In genomic region chr8:6492453-6492852, GRCm38 (mm10) we compare ENCODE assay signal across 12 mouse cellular contexts.
DNase-seq lines count a peak whose midpoint lies in the region; ATAC-seq and TF ChIP-seq lines count a peak whose summit lies in the region.
"Had no signal": no experiment of that assay in that cellular context is flagged by ENCODE, and none has a peak within 500 bp of the region (broad histone marks: within the 10 kb centered on the region; RNA-seq: fewer than 3 reads in every experiment).

No protein-coding gene starts in this region.

- ATAC-seq in kidney, postnatal 0 days (replicated peaks; ENCODE audit: low FRiP score, low read depth): no peak

- no peak overlapping the region for H3K9ac ChIP-seq in kidney, postnatal 0 days (ENCODE audit: low read depth, low read length)
- H3K9ac ChIP-seq: liver, embryonic 14.5 days; neural tube, embryonic 12.5 days had no signal

- H3K4me3 ChIP-seq in kidney, postnatal 0 days (replicated peaks; ENCODE audit: low read depth, low read length): no peak overlapping the region
- H3K4me3 ChIP-seq: neural tube, embryonic 12.5 days had no signal

- no peaks in the 10 kb centered on the region for H3K9me3 ChIP-seq in kidney, postnatal 0 days (replicated peaks; ENCODE audit: low read length)
- H3K9me3 ChIP-seq: neural tube, embryonic 12.5 days had no signal

- TF ChIP-seq CTCF in kidney, postnatal 0 days (IDR thresholded peaks at IDR 0.05; ENCODE audit: low read depth): no peak

- H3K27ac ChIP-seq in kidney, postnatal 0 days: no peak overlapping the region
- H3K27ac ChIP-seq: liver, embryonic 14.5 days; neural tube, embryonic 12.5 days had no signal

- no peaks in the 10 kb centered on the region for H3K4me1 ChIP-seq in kidney, postnatal 0 days (replicated peaks; ENCODE audit: insufficient read depth, low read length)
- H3K4me1 ChIP-seq: neural tube, embryonic 12.5 days had no signal

- 31% methylated on average over 1 of the region's 1 CpGs for WGBS in kidney, postnatal 0 days

- DNase-seq in cerebellum, adult 8-10 months: peak; percentile 3
- no peak for DNase-seq in cerebellum, adult 11-12 months
- DNase-seq in kidney, postnatal 0 days (ENCODE audit: low spot score): peak; percentile 43
- DNase-seq in kidney, adult 11 months: no peak
- DNase-seq in 3T3-L1 (ENCODE audit: low read depth, low spot score): peak; percentile 72
- DNase-seq in cerebellum, postnatal 36 days: peak; percentile 9 to 33
- no peak for DNase-seq in adrenal gland, postnatal 4 days (ENCODE audit: low spot score in 2 of 2)
- DNase-seq in thymus, postnatal 4 days: no peak
- DNase-seq: adrenal gland, postnatal 14 days had no signal

- no peaks in the 10 kb centered on the region for H3K27me3 ChIP-seq in kidney, postnatal 0 days (ENCODE audit: insufficient read depth, low read length)
- H3K27me3 ChIP-seq: neural tube, embryonic 12.5 days had no signal

- H3K36me3 ChIP-seq in kidney, postnatal 0 days (ENCODE audit: insufficient read depth, low read length): no peaks in the 10 kb centered on the region
- H3K36me3 ChIP-seq: neural tube, embryonic 12.5 days had no signal

- no peak overlapping the region for H3K4me2 ChIP-seq in kidney, postnatal 0 days (ENCODE audit: low read length)
- H3K4me2 ChIP-seq: heart, embryonic 11.5 days; neural tube, embryonic 12.5 days had no signal

Comparison
In these comparisons a context has a peak if more than half of its experiments do, and no peak if none do; other contexts are left out.
1. DNase-seq: peak in cerebellum, adult 8-10 months (single experiment), kidney, postnatal 0 days (single experiment), 3T3-L1 (single experiment) and cerebellum, postnatal 36 days (2 of 2); none in cerebellum, adult 11-12 months (single experiment), kidney, adult 11 months (single experiment), adrenal gland, postnatal 4 days (0 of 2) and thymus, postnatal 4 days (single experiment).